Mouse (Mus musculus): ENCODE data around the gene AY358078.

AY358078 gene

GRCm38 (mm10) chr14:51871741-51872140 lies 71.9 kb downstream of the AY358078 start:
- DNase-seq (ENCODE audit: low read depth in 2 of 2, low spot score in 2 of 2): no peak

Measured in CD8-positive naive resting alpha-beta T cell, adult 2 months (primary cell).